Mouse (Mus musculus) CH12.LX (cell line): ENCODE data around the gene Det1. TPM values are rescaled to one million over a fixed set of nuclear protein-coding genes. Genes with fewer than 3 reads are reported as not detected.
A peak's percentile ranks its signal among the peaks of the same experiment; 100 is the strongest.

ENCODE experiments used
- DNase-seq: peaks from one replicate; pipeline ENCODE4 v3.0.0-alpha.2; 2013; ENCODE audit errors: extremely low read depth
- H3K27ac ChIP-seq: 2 replicates; pipeline ENCODE4 v1.5.1; 2012; ENCODE audit warnings: low read depth, mild to moderate bottlenecking, control low read depth, moderate library complexity; ENCODE audit not compliant: insufficient read depth
- H3K27me3 ChIP-seq: replicated peaks from 2 replicates; pipeline ENCODE3; 2012; ENCODE audit warnings: inconsistent platforms
- H3K36me3 ChIP-seq, 2 experiments: replicated peaks in 1 of 2; 2 replicates each; pipeline versions ENCODE3 to v1.6.1; 2012; ENCODE audit warnings: inconsistent platforms in 1 of 2, low read length in 1 of 2, mild to moderate bottlenecking in 1 of 2, mixed read lengths in 1 of 2, moderate library complexity in 1 of 2; ENCODE audit not compliant: control insufficient read depth in 1 of 2, insufficient read depth in 1 of 2
- H3K4me1 ChIP-seq, 2 experiments: 2 replicates each; pipeline ENCODE4 v1.6.1; 2012; ENCODE audit warnings: inconsistent platforms in 1 of 2, moderate library complexity in 1 of 2; ENCODE audit not compliant: insufficient read depth in 2 of 2, control insufficient read depth in 1 of 2
- H3K4me2 ChIP-seq: 2 replicates; pipeline ENCODE4 v1.6.1; 2012; ENCODE audit warnings: low read depth, mild to moderate bottlenecking, control low read depth; ENCODE audit not compliant: poor library complexity, insufficient read depth, severe bottlenecking
- H3K4me3 ChIP-seq, 3 experiments: fragments of 150-350 bp in 1 of 3; sonication (generic) in 1 of 3; replicated peaks in 1 of 3; 2 replicates each; pipeline versions ENCODE3 to v1.5.1; 2011 to 2012; ENCODE audit warnings: low read depth in 2 of 3, low read length in 2 of 3, mild to moderate bottlenecking in 2 of 3, moderate library complexity in 2 of 3, control low read depth in 1 of 3, improper control_type of control experiment in 1 of 3, inconsistent platforms in 1 of 3, mixed read lengths in 1 of 3; ENCODE audit not compliant: poor library complexity in 1 of 3
- H3K79me2 ChIP-seq: replicated peaks from 2 replicates; pipeline ENCODE4 v1.6.1; 2012; ENCODE audit warnings: mild to moderate bottlenecking, moderate library complexity; ENCODE audit not compliant: control insufficient read depth, poor library complexity, insufficient read depth, severe bottlenecking; ENCODE audit errors: extremely low read depth
- H3K9ac ChIP-seq: 2 replicates; pipeline ENCODE4 v1.6.1; 2012; ENCODE audit warnings: low read depth, mild to moderate bottlenecking, control low read depth, moderate library complexity; ENCODE audit not compliant: insufficient read depth
- H3K9me3 ChIP-seq: replicated peaks from 2 replicates; pipeline ENCODE3; 2012; ENCODE audit warnings: low read length, inconsistent platforms, mixed read lengths
- CHD1 ChIP-seq: IDR thresholded peaks from 2 replicates; pipeline ENCODE4 v1.6.1; 2012; ENCODE audit warnings: low read depth, low read length, improper control_type of control experiment, inconsistent platforms
- CHD2 ChIP-seq: IDR thresholded peaks from 2 replicates; pipeline ENCODE4 v1.6.1; 2011; ENCODE audit warnings: low read length, improper control_type of control experiment
- CTCF ChIP-seq, 2 experiments: IDR thresholded peaks in 1 of 2; conservative IDR thresholded peaks in 1 of 2; 2 replicates each; pipeline ENCODE4 v1.5.1; 2011 to 2012; ENCODE audit warnings: low read depth in 2 of 2, low read length in 2 of 2, improper control_type of control experiment in 1 of 2, inconsistent platforms in 1 of 2, mild to moderate bottlenecking in 1 of 2, moderate library complexity in 1 of 2
- E2F4 ChIP-seq: IDR thresholded peaks from 2 replicates; pipeline ENCODE4 v1.6.1; 2011; ENCODE audit warnings: low read depth, low read length, improper control_type of control experiment; ENCODE audit not compliant: insufficient replicate concordance
- ELF1 ChIP-seq: IDR thresholded peaks from 2 replicates; pipeline ENCODE4 v1.6.1; 2014; ENCODE audit warnings: low read depth, mild to moderate bottlenecking, inconsistent platforms, low read length, improper control_type of control experiment
- EP300 ChIP-seq: IDR thresholded peaks from 2 replicates; pipeline ENCODE4 v1.6.1; 2011; ENCODE audit warnings: low read length, improper control_type of control experiment
- ETS1 ChIP-seq: conservative IDR thresholded peaks from 2 replicates; pipeline ENCODE4 v1.6.1; 2012; ENCODE audit warnings: low read depth, mild to moderate bottlenecking, inconsistent platforms, low read length, improper control_type of control experiment, moderate library complexity
- GABPA ChIP-seq: IDR thresholded peaks from 2 replicates; pipeline ENCODE4 v1.6.1; 2012; ENCODE audit warnings: low read depth, low read length, improper control_type of control experiment, inconsistent platforms; ENCODE audit not compliant: insufficient replicate concordance
- HCFC1 ChIP-seq: IDR thresholded peaks from 2 replicates; pipeline ENCODE4 v1.6.1; 2012; ENCODE audit warnings: low read depth, mild to moderate bottlenecking, inconsistent platforms, low read length, improper control_type of control experiment
- IRF4 ChIP-seq: IDR thresholded peaks from 2 replicates; pipeline ENCODE4 v1.6.1; 2014; ENCODE audit warnings: low read depth, mild to moderate bottlenecking, inconsistent platforms, low read length, improper control_type of control experiment
- JUN ChIP-seq: IDR thresholded peaks from 2 replicates; pipeline ENCODE4 v1.6.1; 2011; ENCODE audit warnings: low read depth, mild to moderate bottlenecking, low read length, improper control_type of control experiment, moderate library complexity; ENCODE audit not compliant: insufficient read depth
- JUND ChIP-seq: conservative IDR thresholded peaks from 2 replicates; pipeline ENCODE4 v1.6.1; 2011; ENCODE audit warnings: low read depth, low read length, improper control_type of control experiment
- KAT2A ChIP-seq: IDR thresholded peaks from 2 replicates; pipeline ENCODE4 v1.6.1; 2012; ENCODE audit warnings: low read length, improper control_type of control experiment, inconsistent platforms; ENCODE audit not compliant: insufficient replicate concordance
- MAFK ChIP-seq: IDR thresholded peaks from 2 replicates; pipeline ENCODE4 v1.6.1; 2011; ENCODE audit warnings: low read length, improper control_type of control experiment; ENCODE audit not compliant: insufficient replicate concordance
- MAX ChIP-seq: IDR thresholded peaks from 2 replicates; pipeline ENCODE4 v1.6.1; 2011; ENCODE audit warnings: low read length, improper control_type of control experiment
- MAZ ChIP-seq: IDR thresholded peaks from 2 replicates; pipeline ENCODE4 v1.6.1; 2012; ENCODE audit warnings: low read depth, mild to moderate bottlenecking, inconsistent platforms, low read length, improper control_type of control experiment, moderate library complexity
- MEF2A ChIP-seq: IDR thresholded peaks from 2 replicates; pipeline ENCODE4 v1.6.1; 2014; ENCODE audit warnings: low read depth, mild to moderate bottlenecking, inconsistent platforms, low read length, improper control_type of control experiment, borderline replicate concordance
- MXI1 ChIP-seq: IDR thresholded peaks from 2 replicates; pipeline ENCODE4 v1.6.1; 2011; ENCODE audit warnings: mild to moderate bottlenecking, low read depth, low read length, improper control_type of control experiment
- MYC ChIP-seq: IDR thresholded peaks from 2 replicates; pipeline ENCODE4 v1.6.1; 2011; ENCODE audit warnings: low read depth, mild to moderate bottlenecking, improper control_type of control experiment, low read length
- NELFE ChIP-seq: IDR thresholded peaks from 2 replicates; pipeline ENCODE4 v1.6.1; 2011; ENCODE audit warnings: low read depth, low read length, improper control_type of control experiment
- NRF1 ChIP-seq: IDR thresholded peaks from 2 replicates; pipeline ENCODE4 v1.6.1; 2014; ENCODE audit warnings: low read depth, mild to moderate bottlenecking, inconsistent platforms, low read length, improper control_type of control experiment, moderate library complexity
- PAX5 ChIP-seq: IDR thresholded peaks from 2 replicates; pipeline ENCODE4 v1.6.1; 2012; ENCODE audit warnings: low read length, inconsistent platforms, mixed read lengths
- POLR2A ChIP-seq: IDR thresholded peaks from 2 replicates; pipeline ENCODE4 v1.6.1; 2011; ENCODE audit warnings: low read depth, mild to moderate bottlenecking, improper control_type of control experiment, low read length
- POLR2AphosphoS2 ChIP-seq: IDR thresholded peaks from 2 replicates; pipeline ENCODE4 v1.6.1; 2011; ENCODE audit warnings: low read depth, low read length, improper control_type of control experiment
- RAD21 ChIP-seq: IDR thresholded peaks from 2 replicates; pipeline ENCODE4 v1.6.1; 2011; ENCODE audit warnings: low read depth, mild to moderate bottlenecking, low read length, improper control_type of control experiment, moderate library complexity
- RCOR1 ChIP-seq: conservative IDR thresholded peaks from 2 replicates; pipeline ENCODE4 v1.6.1; 2012; ENCODE audit warnings: low read depth, mild to moderate bottlenecking, inconsistent platforms, low read length, improper control_type of control experiment
- SMC3 ChIP-seq: IDR thresholded peaks from 2 replicates; pipeline ENCODE4 v1.6.1; 2011; ENCODE audit warnings: low read depth, low read length, improper control_type of control experiment
- TBP ChIP-seq: conservative IDR thresholded peaks from 2 replicates; pipeline ENCODE4 v1.6.1; 2011; ENCODE audit warnings: low read depth, low read length, improper control_type of control experiment
- TCF12 ChIP-seq: IDR thresholded peaks from 2 replicates; pipeline ENCODE4 v1.6.1; 2014; ENCODE audit warnings: low read depth, mild to moderate bottlenecking, inconsistent platforms, low read length, improper control_type of control experiment
- UBTF ChIP-seq: IDR thresholded peaks from 2 replicates; pipeline ENCODE4 v1.6.1; 2012; ENCODE audit warnings: low read depth, mild to moderate bottlenecking, inconsistent platforms, low read length, improper control_type of control experiment, moderate library complexity
- USF1 ChIP-seq: IDR thresholded peaks from 2 replicates; pipeline ENCODE4 v1.6.1; 2014; ENCODE audit warnings: low read depth, mild to moderate bottlenecking, inconsistent platforms, low read length, improper control_type of control experiment
- USF2 ChIP-seq: conservative IDR thresholded peaks from 2 replicates; pipeline ENCODE4 v1.6.1; 2011; ENCODE audit warnings: low read depth, low read length, improper control_type of control experiment
- ZC3H11A ChIP-seq: IDR thresholded peaks from 2 replicates; pipeline ENCODE4 v1.6.1; 2012; ENCODE audit warnings: low read depth, mild to moderate bottlenecking, inconsistent platforms, low read length, improper control_type of control experiment
- ZKSCAN1 ChIP-seq: IDR thresholded peaks from 2 replicates; pipeline ENCODE4 v1.6.1; 2012; ENCODE audit warnings: low read depth, inconsistent platforms, low read length, improper control_type of control experiment, borderline replicate concordance
- ZMIZ1 ChIP-seq: IDR thresholded peaks from 2 replicates; pipeline ENCODE4 v1.6.1; 2012; ENCODE audit warnings: low read depth, mild to moderate bottlenecking, inconsistent platforms, low read length, improper control_type of control experiment
- ZNF384 ChIP-seq: IDR thresholded peaks from 2 replicates; pipeline ENCODE4 v1.6.1; 2012; ENCODE audit warnings: low read depth, low read length, improper control_type of control experiment, inconsistent platforms
- dilution Hi-C: fragments of 300-500 bp; cut with MboI; formaldehyde crosslinking; loops from 2 replicates; pipeline ENCODE4 v1.14.3; 2020; ENCODE audit warnings: low sequenced_read_pairs; ENCODE audit not compliant: extremely low pct_unique_long_range_greater_than_20kb, extremely low pct_ligation_motif_present
- in situ Hi-C: fragments of 300-500 bp; cut with MboI; formaldehyde crosslinking; loops from 3 replicates; pipeline ENCODE4 v1.14.3; 2019; ENCODE audit warnings: low sequenced_read_pairs, low pct_ligation_motif_present, low pct_unique_long_range_greater_than_20kb, mixed read lengths
- polyA plus RNA-seq: library from polyadenylated mRNA; unstranded; fragments of >175 nt; gene quantifications from 2 replicates; pipeline ENCODE4 v1.2.1, GENCODE M21; 2012; ENCODE audit warnings: low read depth; ENCODE audit not compliant: insufficient read length
- total RNA-seq, 2 experiments: library from RNA; depleted of rRNA; stranded (reverse); fragments of 300-350 nt in 1 of 2; fragments of >200 nt in 1 of 2; gene quantifications; 2 replicates each; pipeline ENCODE4 v1.2.3; 2012 to 2014

Gene Det1
- total and polyA plus RNA-seq, 3 experiments = 12.2 to 14.3 (median 12.9) TPM

DNA sequence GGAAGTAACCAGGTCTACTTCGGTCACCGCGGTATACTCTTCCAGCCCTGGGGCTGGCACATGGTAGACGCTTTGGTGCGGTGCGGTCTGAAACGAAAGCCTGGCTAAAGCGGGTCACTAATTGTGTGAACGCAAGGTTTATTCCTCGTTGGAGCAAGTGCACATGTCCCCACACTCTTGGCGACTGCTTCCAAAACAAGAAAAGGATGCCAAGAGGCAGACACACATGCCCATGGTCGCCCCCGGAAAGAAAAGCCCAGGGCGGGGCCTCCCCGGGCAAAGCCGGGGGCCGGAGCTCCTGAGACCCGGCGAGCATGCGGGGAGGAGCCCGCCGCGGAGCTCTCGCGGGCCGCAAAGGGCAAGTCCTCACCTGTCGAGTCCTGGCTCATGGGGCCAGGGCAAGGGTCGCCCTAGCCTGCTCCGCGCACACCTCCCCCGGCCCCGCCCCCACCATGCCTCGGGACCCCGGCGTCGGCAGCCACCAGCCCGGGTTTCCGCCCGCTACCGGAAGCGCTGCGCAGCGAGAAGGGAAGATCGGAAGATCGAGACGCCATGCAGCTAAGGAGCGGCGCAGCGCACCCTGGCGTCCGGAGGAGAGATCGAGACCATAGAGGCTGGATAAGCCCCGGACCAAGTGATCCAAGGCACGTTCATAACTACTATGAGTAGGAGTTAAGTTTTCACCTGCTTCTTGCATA lies at the start of gene Det1 (continued):
- TF ChIP-seq E2F4 = no peak

DNA sequence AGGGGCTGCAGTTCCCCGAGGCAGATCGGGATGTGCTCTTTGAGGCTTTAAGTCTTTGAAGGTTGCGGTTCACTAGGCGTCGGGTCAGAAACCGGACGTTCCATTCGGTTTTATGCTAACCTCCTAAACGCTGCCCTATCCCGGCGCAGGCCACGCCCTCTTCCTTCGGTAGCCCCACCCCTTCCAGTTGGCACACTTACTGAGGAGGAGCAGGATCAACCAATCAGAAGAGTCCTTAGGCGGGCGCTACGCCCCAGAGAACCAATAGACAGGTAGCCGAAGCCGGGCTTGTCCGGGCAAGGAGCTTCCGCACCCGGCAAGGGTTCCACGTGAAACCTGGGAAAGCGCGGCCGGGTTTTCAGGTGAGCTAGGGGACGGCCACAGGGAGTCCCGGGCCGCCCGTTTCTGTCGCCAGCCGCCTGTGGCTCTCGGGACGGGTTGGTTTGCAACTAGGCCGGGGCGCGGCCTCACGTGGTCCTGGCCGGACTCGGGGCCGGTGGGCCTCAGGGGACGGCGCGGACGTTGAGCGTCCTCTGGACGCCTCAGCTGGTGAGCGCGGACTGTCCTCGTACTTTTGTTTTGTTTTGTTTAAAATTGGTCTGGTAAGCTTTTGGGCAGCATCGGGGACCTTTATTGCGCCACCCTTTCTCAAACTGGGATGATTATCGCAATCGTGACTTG lies 48.7 kb upstream of the Det1 start, which contains the start of gene Aen:
Gene Aen (plus strand): TSS at position 202 of the 681 bp plus-strand sequence.
- peak within 1 kb of the TSS; percentile 79 for H3K4me2 ChIP-seq
- H3K9ac ChIP-seq = peak within 1 kb of the TSS; percentile 84
- H3K27me3 ChIP-seq = no peaks in the 10 kb centered on the region
- no peaks in the 10 kb centered on the region for H3K9me3 ChIP-seq
- H3K4me1 ChIP-seq = peaks cover 15 to 25% of the 10 kb centered on the region in 2 experiments
- H3K27ac ChIP-seq = peak within 1 kb of the TSS; percentile 50
- peak; percentile 99 for DNase-seq
- H3K4me3 ChIP-seq = peak within 1 kb of the TSS; percentile 73 to 96 (median 85)
- peaks cover 6 to 16% of the 10 kb centered on the region in 2 experiments for H3K36me3 ChIP-seq
- dilution Hi-C loops (no loop called here), in situ Hi-C loops (no loop called here)
- H3K79me2 ChIP-seq = peaks cover 31% of the 10 kb centered on the region
- peak; percentile 78 for TF ChIP-seq TCF12
- no peak for TF ChIP-seq KAT2A
- TF ChIP-seq E2F4 = no peak
- peak; percentile 99 for TF ChIP-seq MXI1
- TF ChIP-seq UBTF = no peak
- TF ChIP-seq POLR2AphosphoS2 = no peak
- no peak for TF ChIP-seq RCOR1
- no peak for TF ChIP-seq JUND
- peak; percentile 91; the same call in 1 of the 2 replicates for TF ChIP-seq MAX
- peak; percentile 85 for TF ChIP-seq ELF1
- no peak for TF ChIP-seq SMC3
- TF ChIP-seq PAX5 = no peak
- no peak for TF ChIP-seq JUN
- no peak for TF ChIP-seq ZNF384
- TF ChIP-seq POLR2A = peak; percentile 90
- no peak for TF ChIP-seq MAFK
- TF ChIP-seq ETS1 = no peak
- TF ChIP-seq HCFC1 = no peak; the same call in 1 of the 2 replicates
- TF ChIP-seq IRF4 = peak; percentile 16; the same call in 1 of the 2 replicates
- TF ChIP-seq MEF2A = no peak
- TF ChIP-seq CHD2 = no peak
- TF ChIP-seq GABPA = no peak
- TF ChIP-seq MAZ = no peak
- no peak for TF ChIP-seq USF1
- peak; percentile 97 for TF ChIP-seq TBP
- TF ChIP-seq MYC = peak; percentile 96
- TF ChIP-seq ZMIZ1 = peak; percentile 78
- TF ChIP-seq ZKSCAN1 = no peak
- TF ChIP-seq NRF1 = peak; percentile 54; the same call in 1 of the 2 replicates
- TF ChIP-seq ZC3H11A = no peak
- TF ChIP-seq EP300 = no peak
- TF ChIP-seq CTCF (conservative IDR thresholded peaks at IDR 0.05 in 1 of 2, IDR thresholded peaks at IDR 0.05 in 1 of 2; ENCODE audit: low read depth in 2 of 2, low read length in 2 of 2) = no peak
- TF ChIP-seq CHD1 = no peak
- TF ChIP-seq USF2 = no peak
- TF ChIP-seq RAD21 = no peak
- TF ChIP-seq NELFE = peak; percentile 82
